Mouse (Mus musculus) olfactory bulb, adult 2 months (tissue): ENCODE measurements around the gene Eif4g2. TPM values are rescaled to one million over a fixed set of nuclear protein-coding genes. Genes with fewer than 3 reads are reported as not detected.
A peak's percentile ranks its signal among the peaks of the same experiment; 100 is the strongest.

Experiments
- H3K27ac ChIP-seq: fragments of 200-500 bp; 2 replicates; pipeline ENCODE4 v1.5.1; 2012; ENCODE audit warnings: low read depth, low read length; ENCODE audit not compliant: insufficient read depth
- H3K4me1 ChIP-seq: fragments of 200-500 bp; 2 replicates; pipeline ENCODE4 v1.6.1; 2012; ENCODE audit warnings: low read length; ENCODE audit not compliant: control insufficient read depth, insufficient read depth
- H3K4me3 ChIP-seq: fragments of 200-500 bp; 2 replicates; pipeline ENCODE4 v1.5.1; 2012; ENCODE audit warnings: mild to moderate bottlenecking, low read depth, low read length, moderate library complexity; ENCODE audit not compliant: insufficient read depth
- CTCF ChIP-seq: fragments of 200-500 bp; IDR thresholded peaks from 2 replicates; pipeline ENCODE4 v1.5.1; 2012; ENCODE audit warnings: low read depth, mild to moderate bottlenecking, low read length, moderate library complexity; ENCODE audit not compliant: insufficient read depth
- POLR2A ChIP-seq: fragments of 200-500 bp; IDR thresholded peaks from 2 replicates; pipeline ENCODE4 v1.6.1; 2012; ENCODE audit warnings: mild to moderate bottlenecking, low read depth, low read length, moderate library complexity; ENCODE audit not compliant: insufficient read depth
- WGBS: fragments of 180-500 bp; shearing (Covaris S2); methylation state at CpG from one replicate; pipeline ENCODE4 v1.1.7; 2018; 5-methylcytosine and 5-hydroxymethylcytosine counted together
- polyA plus RNA-seq: library from polyadenylated mRNA; stranded (reverse); fragments of >200 nt; gene quantifications from 2 replicates; pipeline ENCODE4 v1.2.4, GENCODE M21; 2012; ENCODE audit warnings: low replicate concordance; ENCODE audit not compliant: missing spikeins, insufficient read depth, insufficient read length

The Eif4g2 gene
- polyA plus RNA-seq, 1 experiment: 716 TPM

DNA sequence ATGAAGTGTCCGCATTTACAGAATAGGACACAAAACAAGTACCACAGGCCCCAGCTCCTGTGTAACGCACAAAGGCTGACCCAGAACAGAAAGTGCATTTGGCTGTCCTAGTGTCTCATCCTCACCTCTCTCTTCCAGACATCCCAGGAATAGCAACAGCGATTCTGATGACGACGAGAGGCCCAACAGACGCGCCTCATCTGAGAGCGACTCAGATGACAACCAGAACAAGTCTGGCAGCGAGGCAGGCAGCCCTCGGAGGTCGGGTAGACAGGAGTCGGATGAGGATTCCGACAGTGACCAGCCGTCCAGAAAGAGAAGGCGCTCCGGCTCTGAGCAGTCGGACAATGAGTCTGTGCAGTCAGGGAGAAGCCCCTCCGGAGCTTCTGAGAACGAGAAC, 27.6 kb downstream of the Eif4g2 start:
- Histone ChIP-seq H3K4me3 (no peak overlapping the region), H3K27ac (no peak overlapping the region), H3K4me1 (no peaks in the 10 kb centered on the region; the same call in 1 of the 2 replicates)
- WGBS: 91% methylated on average over 19 of the region's 19 CpGs
- TF ChIP-seq CTCF (no peak), POLR2A (no peak)

DNA sequence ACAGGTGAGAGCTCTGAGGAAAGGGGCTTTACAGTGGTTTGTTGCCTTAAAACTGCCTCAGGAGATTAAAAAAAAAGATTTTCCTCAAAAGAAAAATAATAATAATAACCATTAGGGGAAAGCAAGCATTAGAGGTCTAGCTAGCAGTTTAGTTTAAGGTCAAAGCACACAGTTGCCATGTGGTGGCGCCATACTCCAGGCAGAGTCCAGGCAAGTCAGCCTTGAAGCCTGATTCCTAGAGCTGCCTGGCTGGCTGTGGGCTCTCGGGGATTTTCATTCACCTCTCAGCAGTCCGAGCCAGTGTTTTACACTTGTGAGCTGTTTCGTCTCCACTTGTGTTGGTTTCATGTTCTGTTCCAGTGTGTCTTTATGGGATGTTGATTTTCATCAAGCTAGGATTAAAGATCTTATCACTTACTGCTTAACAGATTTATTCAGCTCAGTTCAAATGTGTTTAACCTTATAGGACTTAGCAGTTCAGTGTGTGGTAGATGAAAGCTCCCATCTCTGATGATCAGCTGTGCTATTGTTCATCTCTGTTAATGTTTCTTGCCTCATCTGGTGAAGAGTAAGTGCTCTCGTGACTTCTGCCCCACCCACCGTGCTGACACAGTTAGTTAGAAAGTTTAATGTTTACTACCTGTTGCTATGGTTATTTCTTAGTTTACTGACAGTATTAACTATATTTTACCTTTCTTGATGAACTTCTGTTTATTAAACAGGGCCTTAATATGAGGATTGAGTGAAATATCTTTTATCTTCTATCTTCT, 33.0 kb downstream of the Eif4g2 start:
- TF ChIP-seq POLR2A (no peak), CTCF (peak; percentile 53)
- Histone ChIP-seq H3K27ac (no peak overlapping the region), H3K4me3 (no peak overlapping the region), H3K4me1 (no peaks in the 10 kb centered on the region)
- WGBS: 50% methylated on average over 6 of the region's 6 CpGs

DNA sequence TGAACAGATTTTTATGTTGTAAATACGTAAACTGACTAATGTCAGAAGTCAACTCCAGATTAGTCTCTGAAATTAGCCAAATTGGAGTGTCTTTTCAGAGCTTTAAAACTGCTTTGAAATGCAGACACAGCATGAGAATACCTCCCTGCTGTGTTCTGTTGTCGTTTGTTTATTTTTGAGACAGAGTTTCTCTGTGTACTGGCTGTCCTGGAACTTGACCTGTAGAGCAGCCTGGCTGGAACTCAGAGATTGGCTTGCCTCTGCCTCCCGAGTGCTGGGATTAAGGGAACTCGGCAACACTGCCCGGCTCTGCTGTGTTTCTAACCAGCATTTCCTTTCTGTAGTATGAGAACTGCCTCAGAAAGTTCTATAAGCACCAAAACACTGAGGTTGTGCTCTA, 33.9 kb downstream of the Eif4g2 start:
- no peak for TF ChIP-seq POLR2A
- TF ChIP-seq CTCF: no peak
- Histone ChIP-seq H3K4me3 (no peak overlapping the region), H3K27ac (no peak overlapping the region), H3K4me1 (no peaks in the 10 kb centered on the region)
- 76% methylated on average over 5 of the region's 5 CpGs for WGBS

DNA sequence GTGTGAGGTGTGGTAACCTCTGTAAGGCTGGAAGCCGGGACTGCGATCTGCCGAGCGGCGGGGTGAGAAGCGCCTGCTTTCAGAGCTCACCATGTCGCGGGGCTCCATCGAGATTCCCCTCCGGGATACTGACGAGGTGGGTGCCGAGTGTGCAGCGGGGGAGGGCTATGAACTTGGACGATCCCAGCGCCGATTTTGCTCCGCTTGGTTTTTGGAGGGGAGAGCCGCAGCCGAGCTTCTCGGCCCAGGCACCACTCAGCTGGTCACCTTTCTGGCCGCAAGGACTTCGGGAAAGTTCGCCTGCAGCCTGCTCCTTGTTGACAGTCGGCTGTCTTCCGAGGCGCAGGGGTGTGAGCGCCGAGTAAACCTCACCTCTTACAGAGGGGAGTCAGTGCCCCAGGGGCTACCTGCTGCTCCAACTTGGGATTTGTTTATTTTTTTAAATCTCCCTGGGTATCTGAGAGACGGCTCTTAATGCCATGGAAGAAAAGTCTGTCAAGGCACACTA, 53.7 kb downstream of the Eif4g2 start:
- TF ChIP-seq POLR2A (no peak), CTCF (no peak)
- H3K27ac ChIP-seq: peak overlapping the region; percentile 90; the same call in 1 of the 2 replicates
- peaks cover 5% of the 10 kb centered on the region for H3K4me1 ChIP-seq
- H3K4me3 ChIP-seq: peak overlapping the region; percentile 68
- under 1% methylated on average over 29 of the region's 29 CpGs for WGBS

DNA sequence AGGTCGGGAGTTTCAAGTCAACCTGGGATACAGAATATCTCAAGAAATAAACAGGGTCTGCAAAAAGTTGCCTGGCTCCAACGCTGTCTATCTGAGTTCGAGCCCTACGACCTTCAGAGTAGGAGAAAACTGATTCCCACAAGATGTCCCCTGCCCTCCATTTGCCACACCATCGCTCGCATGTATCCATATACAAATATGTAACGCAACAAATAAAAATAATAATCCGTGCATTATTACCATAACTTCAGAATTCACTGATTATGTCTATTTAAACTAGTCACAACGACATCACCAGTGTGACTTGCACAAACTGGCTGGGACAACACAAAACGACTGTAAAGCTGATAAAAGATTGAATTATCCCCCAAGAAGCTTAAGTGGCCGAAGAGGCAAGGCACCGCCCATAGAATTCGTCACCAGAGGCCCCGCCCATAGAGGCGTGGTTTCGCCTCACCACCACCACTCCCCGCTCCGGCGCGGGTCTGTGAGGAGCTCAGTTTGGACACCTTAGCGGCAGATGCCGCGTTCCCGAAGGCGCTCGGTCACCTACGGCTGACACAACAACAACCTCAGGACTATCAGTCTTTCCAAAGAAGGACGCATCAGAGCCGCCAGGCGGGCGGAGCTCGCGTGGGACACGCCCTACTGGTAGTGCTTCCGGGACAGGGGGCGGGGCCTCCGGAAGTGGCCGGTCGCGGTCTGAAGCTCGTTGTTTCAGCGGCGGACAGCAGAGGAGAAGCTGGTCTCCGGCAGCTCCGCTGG, 54.4 kb downstream of the Eif4g2 start, which contains the start of gene Ctr9:
Ctr9 (plus strand) TSS at position 671 of the 765 bp plus-strand sequence.
- Histone ChIP-seq H3K4me3 (peak within 1 kb of the TSS; percentile 68), H3K4me1 (peaks cover 7% of the 10 kb centered on the region), H3K27ac (peak within 1 kb of the TSS; percentile 90)
- TF ChIP-seq CTCF (no peak), POLR2A (peak; percentile 84)
- WGBS: 5% methylated on average over 45 of the region's 45 CpGs

DNA sequence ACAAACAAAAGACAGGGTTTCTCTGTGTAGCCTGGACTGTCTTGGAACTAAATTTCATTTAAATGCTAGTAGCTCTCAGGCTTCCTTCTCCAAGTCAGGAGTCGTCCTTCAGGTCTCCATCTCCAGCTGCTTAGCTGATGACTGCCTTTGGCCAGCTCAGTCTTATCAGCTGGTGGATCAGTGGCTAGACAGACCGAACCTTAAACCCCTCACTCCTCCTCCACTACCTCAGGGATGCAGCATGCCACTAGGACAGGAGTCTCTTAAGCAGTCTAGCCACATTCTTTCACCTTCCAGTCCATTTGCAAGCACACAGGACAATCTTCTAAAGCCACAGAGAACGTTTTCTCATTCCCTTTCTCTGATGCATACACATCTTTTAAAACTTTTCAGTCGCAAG, 57.9 kb downstream of the Eif4g2 start:
- no peak overlapping the region for H3K27ac ChIP-seq
- no peak overlapping the region for H3K4me3 ChIP-seq
- WGBS: 82% methylated on average over 4 of the region's 4 CpGs
- peaks cover 7% of the 10 kb centered on the region for H3K4me1 ChIP-seq
- TF ChIP-seq CTCF (no peak), POLR2A (no peak)

DNA sequence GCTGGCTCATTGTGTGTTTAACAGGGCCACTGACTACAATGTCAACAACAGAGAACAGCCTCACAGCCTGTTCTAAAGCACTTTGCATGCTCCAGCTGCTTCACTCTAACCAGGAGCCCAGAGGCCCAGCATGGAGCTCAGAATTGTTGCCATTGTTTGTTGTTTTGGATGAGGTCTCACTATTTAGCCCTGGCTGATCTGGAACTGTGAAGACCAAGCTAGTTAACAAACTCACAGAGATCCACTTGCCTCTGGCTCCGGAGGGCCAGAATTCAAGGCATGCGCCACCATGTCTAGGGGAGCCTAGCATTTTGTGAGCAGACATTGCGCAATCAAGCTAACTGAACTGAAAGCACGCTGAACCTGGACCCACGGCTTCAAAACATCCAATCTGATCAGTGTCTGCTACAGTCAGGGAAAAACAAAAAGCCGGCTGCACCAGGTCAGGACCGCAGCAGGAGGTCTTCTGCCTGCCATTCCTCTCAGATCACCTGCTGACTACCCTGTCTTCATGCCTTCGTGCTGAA, 58.7 kb downstream of the Eif4g2 start:
- WGBS: 46% methylated on average over 8 of the region's 8 CpGs
- Histone ChIP-seq H3K4me1 (peaks cover 7% of the 10 kb centered on the region), H3K27ac (no peak overlapping the region), H3K4me3 (no peak overlapping the region)
- no peak for TF ChIP-seq POLR2A
- no peak for TF ChIP-seq CTCF

DNA sequence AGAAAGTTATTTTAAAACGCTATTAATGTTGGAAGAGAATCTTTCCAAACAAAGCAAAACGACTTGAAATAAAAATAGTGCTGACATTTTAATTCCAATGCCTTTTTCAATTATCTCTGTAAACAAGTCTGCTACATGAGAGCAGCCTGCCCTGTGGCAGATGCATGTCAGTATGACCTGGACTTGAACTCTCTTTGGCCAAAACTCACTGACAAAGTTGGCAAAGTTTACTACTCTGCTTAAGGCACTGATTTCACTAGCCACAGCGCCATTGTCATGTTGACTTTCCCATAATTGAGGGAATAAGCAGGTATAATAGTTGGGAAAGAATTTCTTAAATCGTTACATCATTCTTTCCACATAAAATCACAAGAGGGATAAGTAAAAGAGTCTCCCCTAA, 62.0 kb downstream of the Eif4g2 start:
- peaks cover 5% of the 10 kb centered on the region; the same call in 1 of the 2 replicates for H3K4me1 ChIP-seq
- no peak overlapping the region for H3K27ac ChIP-seq
- no peak for TF ChIP-seq CTCF
- no peak for TF ChIP-seq POLR2A
- no peak overlapping the region for H3K4me3 ChIP-seq
- whole genome bisulfite sequencing: 67% methylated on average over 4 of the region's 4 CpGs

Other genes with a start within 250 kb of the Eif4g2 start
- not detected in 2 replicates for gene Rnf141, start 238.6 kb downstream of the Eif4g2 start, polyA plus RNA-seq
- gene Lyve1, start 219.8 kb downstream of the Eif4g2 start, polyA plus RNA-seq: not detected in 2 replicates
- gene Mrvi1, start 100.6 kb downstream of the Eif4g2 start, polyA plus RNA-seq: not detected in 2 replicates
- gene Ctr9, start 54.1 kb downstream of the Eif4g2 start, polyA plus RNA-seq: not detected in 2 replicates